Mouse (Mus musculus) spleen, adult 18-20 months (tissue): Measurements from ENCODE around the gene Zfyve28.

Experiments used
- DNase-seq, 2 experiments: peaks; one replicate each; pipeline ENCODE4 v3.0.0; 2022; ENCODE audit warnings: mixed read lengths in 2 of 2

The Zfyve28 gene

DNA sequence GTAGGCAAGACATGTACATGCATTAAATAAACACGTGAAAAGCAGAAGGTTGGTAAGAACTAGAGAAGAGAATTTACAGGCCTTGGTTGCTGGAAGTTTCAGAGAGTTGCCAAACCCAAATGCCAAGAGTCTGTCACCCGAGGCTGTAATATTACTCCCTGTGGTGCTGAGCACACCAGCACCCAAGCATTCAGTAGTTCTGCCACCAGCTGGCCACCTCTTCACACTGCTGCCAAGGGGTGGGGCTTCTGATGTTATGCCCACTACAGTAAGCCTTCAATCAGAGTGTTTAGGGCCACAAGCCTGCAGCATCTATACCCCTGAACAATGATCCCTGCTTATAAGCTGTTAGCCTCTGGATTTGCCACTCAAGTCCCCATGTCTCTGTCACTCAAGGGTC lies 86.9 kb downstream of the Zfyve28 start:
- DNase-seq: no peak

DNA sequence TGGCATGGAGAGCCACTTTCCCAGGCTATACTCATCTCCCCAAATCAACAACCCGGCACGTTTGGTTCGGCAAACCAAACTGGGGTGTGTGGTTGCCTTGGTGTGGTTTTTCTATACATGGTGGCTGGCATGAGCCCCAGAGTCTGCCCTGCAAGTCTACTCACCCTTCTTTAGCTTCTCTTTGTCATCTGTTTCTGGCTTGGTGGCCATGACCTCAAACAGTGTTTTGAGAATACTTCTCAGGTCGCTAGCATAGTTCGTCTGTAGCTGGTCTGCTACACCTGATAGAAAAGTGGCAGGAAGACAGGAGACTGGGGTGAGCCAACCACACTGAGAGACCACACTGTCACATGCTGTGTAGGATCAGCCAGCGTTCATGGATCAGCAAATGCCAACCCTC lies 89.6 kb downstream of the Zfyve28 start:
- no peak for DNase-seq

DNA sequence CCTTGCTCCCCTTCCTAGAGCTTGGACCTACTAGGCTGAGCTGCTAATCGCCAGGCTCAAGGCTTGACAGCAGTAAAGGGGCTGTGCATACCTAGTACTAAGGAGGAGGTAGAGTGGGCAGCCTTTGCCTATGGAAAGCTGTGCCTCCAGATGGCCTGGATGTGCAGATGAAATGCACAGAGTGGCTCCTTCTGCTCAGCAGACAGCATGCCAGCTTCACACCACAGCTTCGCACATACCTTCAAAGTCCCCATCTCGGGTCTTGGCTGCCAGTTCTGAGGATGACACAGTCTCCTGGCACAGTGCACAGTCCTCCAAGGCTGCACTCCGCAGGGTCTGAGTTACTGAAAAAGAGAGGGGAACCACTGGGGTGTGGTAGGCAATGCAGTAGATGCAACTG lies 91.0 kb downstream of the Zfyve28 start:
- DNase-seq: no peak

DNA sequence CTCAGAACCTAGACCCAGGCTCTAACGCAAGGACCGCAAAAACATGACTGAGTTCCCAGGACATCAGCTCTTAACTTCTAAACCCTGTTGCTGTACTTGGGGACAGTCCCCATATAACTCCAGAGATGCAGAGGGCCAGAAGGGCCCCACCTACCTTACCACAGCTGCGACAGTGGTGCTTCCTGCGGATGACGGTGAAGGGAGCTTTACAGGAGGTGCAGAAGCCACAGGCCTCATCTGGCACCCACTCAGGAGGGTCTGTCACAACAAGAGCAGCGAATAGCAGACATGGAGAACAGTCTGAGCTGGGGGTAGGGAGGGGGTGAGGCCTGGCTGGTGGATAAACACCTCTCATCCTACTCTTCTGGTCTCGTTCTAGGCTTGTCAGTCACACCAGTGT lies 91.8 kb downstream of the Zfyve28 start:
- peak; percentile 49 to 55 for DNase-seq

DNA sequence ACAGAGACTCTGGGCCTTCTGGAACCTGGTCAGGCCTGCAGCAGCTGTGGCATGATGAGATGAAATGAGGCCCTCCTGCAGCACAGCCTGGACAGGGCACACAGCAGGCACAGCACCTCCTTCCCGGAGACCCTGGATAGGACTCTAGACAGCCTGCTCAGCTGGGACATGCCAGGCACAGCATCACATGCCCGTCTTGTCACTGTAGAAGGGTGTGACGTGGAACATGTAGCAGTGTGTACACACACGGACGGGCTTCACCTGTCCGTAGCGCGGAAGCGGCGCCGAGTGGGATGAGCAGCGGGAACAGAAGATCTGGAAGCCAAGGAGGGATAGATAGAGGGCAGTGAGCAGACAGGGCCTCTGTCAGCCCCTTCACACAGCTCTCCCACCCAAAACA lies 92.5 kb downstream of the Zfyve28 start:
- no peak for DNase-seq

DNA sequence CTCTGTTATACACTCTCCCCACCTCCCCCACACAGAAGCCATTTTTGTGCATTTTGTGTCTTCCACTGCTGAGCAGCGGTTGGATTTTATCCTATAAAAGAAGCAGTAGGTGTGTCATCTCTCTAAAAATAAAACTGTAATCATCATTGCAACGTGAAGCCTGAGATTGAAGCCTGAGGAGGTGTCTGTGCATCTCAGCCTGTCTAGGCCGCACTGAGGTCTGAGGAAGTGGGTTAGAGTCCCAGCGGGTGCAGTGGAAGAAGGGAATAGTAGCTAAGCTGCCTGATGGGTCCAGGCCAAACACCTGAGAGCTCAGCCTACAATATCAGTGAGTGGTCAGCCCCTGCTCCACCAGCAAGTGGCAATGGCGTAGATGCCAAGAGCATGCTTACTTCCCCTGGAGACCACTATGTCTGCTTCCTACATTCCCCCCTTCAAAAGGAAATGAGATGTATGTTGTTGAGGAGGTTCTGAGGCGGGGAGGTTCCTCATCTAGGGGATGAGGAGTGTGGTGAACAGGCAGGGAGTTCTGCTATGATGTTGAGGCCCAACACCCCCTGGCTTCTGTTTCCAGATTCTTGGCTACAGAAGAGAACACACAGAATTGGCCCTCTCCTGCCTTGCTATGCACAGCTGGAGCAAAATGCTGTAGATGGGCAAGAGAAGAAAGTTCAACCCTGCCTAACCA lies 93.1 kb downstream of the Zfyve28 start:
- DNase-seq: no peak

DNA sequence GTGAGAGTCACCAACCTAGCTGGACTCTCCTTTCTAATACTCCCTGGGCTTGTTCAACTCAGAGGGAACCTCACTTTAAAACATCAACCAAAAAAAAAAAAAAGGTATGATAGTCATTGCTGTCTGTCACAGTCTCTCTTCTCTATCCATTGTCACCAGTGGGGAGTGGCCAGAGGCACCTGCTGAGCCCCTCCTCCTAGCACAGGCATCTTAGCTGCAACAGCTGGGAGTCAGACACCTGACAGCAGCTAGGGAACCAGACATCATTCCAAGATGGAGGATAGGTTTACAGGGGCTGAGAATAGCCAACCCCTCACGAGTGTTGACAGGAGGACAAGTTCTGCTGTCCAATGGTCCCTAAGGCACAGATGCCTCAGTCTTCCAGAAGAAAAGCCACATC lies 93.8 kb downstream of the Zfyve28 start:
- DNase-seq: no peak

DNA sequence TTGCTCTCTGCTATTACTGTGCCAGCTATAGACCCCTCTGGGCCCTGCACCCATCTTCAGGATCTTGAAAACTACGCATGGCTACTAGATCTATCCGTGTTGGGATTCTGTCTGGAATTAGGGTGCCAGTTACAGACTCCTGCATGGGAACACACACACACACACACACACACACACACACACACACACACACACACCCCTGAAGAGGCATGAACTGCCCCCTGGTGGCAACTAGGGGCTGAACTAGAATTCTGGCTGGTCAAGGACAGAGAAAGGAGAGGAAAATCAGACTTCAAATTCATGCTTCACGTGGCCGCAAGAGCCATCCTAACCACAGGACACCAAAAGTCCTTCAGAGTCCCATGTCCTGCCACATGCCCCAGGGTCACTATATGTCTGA lies 96.4 kb downstream of the Zfyve28 start:
- DNase-seq: peak in 1 of 2 experiments; percentile 43

DNA sequence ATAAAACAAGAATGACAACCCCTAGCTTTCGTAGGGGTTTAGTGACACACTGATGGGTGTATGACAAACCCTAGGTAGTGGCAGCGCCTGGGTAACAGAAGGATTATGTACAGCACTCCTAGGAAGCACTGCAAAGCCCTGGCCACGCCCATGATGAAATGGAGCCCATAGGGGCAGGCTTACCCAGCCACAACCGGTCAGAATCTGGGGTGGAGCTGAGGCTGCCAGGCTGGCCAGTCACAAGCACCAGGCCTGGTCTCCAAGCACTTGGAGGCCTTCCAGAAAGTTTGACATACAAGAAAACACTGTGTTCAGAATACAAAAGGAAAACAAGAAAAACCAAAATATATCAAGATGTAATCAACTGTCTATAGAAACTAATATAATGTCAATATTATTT lies 97.2 kb downstream of the Zfyve28 start:
- no peak for DNase-seq

DNA sequence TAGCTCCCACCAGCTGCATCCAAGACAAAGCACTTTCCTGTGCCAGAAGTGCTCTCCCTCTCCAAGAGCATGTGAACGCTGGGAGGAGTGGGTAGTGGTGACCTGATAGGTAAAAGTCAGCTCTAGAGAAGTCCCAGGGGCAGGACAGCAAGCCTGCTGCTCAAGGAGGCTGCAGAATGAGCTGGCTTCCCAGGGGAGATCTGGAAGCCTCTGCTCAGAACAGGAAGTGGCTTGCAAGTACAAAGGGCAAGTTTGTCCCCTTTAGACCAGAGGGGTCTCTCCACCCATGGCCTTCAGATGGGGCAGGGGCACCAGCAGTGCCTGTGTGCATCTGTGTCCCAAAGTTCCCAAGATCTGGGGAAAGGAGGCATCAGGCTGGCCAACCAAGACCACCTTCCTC lies 98.7 kb downstream of the Zfyve28 start:
- DNase-seq: no peak

DNA sequence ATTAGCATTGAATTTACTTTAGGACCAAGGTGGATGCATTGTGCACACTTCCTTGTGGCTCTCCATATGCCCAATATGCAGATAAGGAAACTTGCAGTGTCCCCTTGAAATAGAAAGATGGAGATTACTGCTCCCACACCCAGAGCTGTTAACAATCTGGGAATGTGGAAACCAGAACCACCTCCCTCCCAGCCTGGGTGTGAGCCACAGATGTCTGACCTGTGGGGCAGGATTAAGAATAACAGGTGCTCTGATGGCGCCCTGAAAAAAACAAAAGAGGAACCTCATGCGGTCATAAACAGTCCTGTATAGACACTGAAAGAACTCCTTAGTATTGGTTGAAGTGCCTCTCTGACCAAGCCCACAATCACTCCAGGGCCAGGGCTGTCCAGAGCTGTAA lies 99.4 kb downstream of the Zfyve28 start:
- peak in 1 of 2 experiments; percentile 39 for DNase-seq

DNA sequence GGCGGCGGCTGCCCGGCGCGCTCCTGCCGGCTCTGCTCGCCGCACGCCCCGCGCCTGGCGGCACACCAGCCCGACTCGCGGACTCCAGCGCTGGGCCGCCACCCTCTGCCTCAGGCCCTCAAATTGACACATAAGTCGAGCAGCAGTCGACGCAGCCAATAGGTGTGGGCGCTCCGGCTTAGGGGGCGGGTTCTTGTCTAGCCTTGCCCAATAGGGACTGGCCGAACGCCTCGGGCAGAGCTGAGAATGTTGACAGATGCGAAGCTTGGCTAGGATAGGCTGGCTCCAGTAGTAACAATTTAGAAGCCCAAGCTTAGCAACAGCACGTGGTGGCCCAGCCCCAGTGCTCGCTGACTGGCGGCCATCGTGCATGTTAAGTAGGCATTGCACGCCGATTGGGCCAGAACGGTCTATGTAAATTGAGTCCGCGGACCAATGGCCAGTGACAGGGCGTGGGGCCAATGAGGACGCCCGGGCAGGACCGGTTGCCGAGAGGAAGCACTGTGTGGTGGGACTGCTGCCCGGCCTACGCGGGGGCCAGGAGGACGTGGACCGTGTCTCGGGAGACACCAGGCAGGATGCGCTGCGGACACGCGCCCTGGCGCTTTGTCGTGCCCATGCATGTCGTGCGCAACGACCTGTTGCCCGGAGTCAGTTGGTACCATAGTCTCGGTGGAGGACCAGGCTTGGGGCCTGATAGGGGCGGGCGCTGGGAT lies 100.5 kb downstream of the Zfyve28 start, which contains the start of gene Mxd4:
Gene Mxd4 (minus strand): TSS at position 120 of the 716 bp plus-strand sequence.
- peak; percentile 94 to 96 for DNase-seq

DNA sequence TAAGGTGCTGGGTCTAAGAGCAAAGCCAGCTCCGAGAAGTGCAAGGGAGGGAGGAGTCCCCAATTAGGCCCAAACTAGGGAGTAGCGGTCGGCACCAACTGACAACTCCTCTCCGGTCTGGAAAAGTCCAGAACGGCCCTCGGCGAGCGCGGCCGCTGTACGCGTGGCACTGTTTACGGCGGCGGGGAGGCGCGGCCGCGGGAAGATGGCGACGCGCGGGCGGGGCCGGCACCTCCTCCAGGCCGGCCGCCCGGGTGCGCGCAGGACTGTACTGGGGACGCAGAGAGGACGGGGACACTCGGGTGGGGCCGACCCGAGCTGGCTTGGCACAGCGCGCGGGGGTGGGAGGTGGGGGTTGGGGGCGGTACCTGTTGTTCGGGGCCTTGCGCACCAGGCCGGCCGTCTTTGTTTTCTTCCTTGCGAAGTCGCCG lies 101.3 kb downstream of the Zfyve28 start:
- peak; percentile 39 to 57 for DNase-seq

DNA sequence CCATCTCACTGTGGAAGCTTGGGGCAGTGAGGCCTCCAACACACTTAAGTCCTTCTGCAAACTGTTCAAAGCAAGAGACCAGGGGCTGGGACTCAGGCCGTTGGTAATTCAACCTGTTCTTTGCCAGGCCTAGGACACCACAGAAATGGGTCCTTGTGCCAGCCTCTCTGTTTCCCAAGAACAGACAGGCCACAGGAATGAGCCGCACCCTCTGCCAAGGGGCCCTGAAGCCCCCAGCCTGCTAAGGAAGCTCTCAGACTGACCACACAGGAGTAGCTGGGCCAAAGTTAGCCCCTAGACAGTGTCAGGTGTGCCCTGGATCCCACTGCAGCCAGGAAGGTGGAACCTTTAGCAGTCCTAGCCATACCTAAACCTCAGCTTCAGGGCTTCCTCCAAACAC lies 101.9 kb downstream of the Zfyve28 start:
- no peak for DNase-seq

DNA sequence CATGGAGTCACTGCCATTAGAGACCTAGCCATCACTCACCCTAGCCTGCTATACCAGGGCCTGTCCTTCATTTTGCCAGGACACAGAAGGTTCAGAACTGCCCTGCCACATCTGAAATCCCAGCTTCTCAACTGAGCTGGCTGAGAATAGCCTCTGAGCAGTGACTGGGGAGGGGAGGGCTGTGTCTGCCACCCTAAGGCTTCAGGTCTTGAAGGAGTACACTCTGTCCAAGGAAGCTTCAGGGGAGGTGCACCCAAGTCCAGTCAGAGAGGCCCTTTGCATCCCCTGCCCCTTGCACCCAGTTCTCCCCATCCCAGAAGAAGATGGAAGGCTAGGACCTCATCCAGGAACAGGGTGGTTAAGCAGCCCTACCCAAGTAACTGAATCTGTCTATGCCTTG lies 102.5 kb downstream of the Zfyve28 start:
- no peak for DNase-seq

DNA sequence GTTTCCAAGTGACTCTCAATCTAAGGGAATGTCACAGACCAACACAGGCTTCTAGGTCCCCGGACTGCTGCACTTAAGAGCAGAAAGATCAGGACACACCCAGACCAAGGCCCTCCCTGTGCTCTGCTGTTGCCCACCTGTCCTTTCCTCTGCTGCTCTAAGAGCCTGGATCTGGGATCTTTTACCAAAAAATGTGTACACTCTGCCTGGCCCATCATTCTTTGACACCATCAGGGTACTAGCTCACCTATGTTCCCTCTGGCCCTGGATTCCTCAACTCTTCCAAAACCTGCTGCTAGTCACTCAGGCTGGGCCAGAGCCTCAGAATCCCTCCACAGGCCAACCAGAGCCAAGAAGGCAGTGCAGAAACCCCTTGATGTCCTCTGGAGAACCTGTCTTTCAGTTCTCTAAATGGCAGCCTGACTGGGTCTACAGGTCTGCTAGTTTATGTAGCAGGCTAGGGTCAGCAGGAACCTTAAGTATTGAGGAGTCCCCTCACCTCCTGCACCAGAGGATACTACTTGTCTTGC lies 103.1 kb downstream of the Zfyve28 start:
- DNase-seq: no peak

DNA sequence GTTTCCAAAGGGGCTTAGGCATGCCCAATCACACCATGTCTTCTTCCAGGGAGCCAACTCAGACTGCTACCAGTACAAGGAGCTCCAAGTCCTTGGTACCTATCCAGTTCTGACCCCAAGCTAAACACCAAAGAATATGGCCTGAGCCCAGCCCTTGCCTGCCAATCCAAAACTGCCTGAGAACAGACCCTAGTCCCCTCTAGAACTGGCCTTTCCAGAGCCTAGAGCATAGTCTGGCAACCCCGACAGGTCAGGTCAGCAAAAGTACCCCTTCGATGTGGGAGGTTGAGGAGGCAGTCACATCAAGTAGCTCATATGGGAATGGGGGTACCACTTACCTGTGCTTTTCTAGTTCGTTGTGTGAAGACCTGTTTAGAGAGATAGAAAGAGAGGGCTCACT lies 104.3 kb downstream of the Zfyve28 start:
- no peak for DNase-seq

DNA sequence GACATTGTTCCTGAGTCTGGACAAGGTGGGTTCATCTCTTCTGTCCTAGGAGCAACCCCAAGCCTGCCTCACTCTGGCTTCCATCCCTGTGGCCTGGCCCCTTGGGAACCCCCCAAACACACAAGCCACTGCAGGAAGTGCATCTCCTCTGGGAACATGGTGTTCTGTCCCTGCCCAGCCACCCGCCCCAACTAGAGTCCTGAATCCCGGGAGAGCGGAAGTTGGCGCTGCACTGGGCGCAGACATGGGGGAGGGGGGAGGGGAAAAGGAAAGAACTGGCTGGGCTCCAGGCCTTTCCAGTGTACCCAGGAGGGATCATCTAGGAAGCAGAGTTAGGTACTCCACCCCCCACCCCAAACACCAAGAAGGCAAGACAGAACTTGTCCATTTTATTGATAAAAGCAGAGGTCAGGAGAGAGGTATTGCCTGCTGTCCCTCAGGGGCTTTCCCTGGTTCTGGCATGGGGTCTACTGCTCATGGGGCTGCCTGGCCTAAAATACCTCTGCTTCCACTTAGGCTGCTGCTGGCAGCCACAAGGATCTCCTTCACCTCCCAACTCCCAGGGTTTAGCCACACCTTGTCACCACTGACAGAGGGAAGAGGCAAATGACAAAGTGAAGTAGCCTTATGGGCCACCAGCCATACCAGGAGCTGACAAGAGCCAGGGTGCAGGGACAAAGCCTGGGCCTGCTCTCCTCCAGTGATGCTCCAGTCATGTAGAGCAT lies 104.9 kb downstream of the Zfyve28 start:
- DNase-seq: no peak

DNA sequence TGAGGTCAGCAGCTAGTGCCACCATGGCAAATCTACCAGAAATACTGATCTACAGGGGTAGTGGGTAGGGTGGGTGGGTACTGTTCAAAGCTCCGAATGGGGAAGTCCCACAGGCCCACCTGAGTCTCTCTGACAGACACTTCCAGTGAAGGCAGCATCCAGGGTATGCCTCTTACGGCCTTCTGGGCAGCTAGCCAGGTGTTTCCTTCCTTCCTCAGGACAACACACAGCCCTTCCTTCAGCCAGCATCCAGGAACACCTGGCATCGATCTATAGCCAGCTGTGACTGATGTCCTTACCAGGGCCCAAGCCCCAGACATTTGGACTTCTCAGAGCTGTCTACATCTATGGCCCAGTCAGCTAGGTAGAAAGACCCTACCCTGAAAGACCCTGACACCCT lies 105.8 kb downstream of the Zfyve28 start:
- no peak for DNase-seq

DNA sequence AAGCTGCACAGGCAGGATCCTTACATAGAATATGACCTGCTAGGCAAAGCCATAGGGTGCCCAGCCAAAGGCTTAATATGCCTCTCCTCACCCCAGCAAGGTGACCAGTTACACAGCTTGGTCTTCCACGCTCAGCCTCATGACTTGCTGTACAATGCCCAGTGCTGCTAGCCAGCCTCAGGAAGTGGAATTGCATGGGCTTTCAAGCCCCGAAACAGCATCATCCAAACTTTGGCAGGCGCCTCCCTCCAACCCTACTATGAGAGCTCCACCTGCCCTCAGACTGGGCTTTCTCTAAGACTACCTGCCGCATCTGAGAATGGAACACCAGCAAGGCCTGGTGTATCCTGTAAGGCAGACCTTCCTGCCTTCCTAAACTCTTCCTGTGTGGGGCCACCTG lies 110.4 kb downstream of the Zfyve28 start:
- DNase-seq: peak in 1 of 2 experiments; percentile 1

DNA sequence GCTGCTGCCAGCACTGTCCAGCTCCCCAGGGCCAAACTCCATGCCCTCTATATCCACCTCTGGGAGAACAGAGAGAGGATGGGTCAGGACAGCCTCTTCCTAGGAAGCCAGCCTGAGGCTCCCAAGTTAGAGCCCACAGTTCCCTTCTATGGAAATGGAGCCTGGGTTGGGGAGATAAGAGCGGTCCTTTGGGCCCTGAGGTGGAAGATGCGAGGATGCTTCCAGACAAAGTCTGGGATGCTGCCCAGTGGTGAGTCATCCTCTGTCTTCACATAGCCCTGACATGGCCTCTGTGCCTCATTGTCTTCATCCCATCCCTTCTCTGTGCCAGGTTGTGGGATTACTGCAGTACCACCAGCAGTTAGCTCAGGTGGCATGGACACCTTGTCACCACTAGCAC lies 111.2 kb downstream of the Zfyve28 start:
- DNase-seq: peak in 1 of 2 experiments; percentile 0

DNA sequence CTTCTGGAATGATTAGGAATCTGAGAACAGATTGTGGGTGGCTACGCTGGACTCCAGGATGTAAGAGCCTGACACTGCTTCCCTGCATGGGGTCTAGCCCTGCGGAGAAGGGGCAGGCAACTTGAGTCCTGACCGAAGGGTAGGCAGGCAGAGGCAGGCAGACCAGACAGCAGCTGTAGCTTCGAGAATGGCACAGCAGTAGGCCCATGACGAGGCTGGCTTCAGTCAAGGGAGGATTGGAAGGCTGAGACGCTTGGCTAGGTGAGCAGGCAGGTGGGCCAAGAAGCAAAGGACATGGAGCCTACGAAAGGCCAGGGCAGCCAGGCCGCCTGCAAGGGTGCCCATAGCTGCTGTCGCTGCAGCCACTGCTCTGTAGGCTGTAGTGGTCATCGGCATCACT lies 111.6 kb downstream of the Zfyve28 start:
- DNase-seq: no peak

DNA sequence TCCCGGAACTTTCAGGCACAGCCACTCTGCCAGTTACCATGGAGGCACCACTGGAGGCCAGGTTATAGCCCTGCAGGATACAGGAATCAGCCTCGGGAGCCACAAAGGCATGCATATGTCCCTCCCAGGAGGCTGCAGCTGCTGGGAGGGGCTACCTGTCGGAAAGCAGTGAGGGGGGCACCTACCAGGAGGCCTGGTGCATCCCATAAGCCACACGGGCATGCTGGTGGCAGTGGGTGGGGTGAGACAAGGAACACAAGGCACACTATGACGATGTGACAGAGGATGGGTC lies 112.9 kb downstream of the Zfyve28 start:
- no peak for DNase-seq
